Mouse (Mus musculus) CH12.LX (cell line): ENCODE measurements around the gene Mgrn1. TPM values are rescaled to one million over a fixed set of nuclear protein-coding genes. Genes with fewer than 3 reads are reported as not detected.

Source experiments
- DNase-seq: peaks from one replicate; pipeline ENCODE4 v3.0.0-alpha.2; 2013; ENCODE audit errors: extremely low read depth
- H3K27ac ChIP-seq: 2 replicates; pipeline ENCODE4 v1.5.1; 2012; ENCODE audit warnings: low read depth, mild to moderate bottlenecking, control low read depth, moderate library complexity; ENCODE audit not compliant: insufficient read depth
- H3K27me3 ChIP-seq: replicated peaks from 2 replicates; pipeline ENCODE3; 2012; ENCODE audit warnings: inconsistent platforms
- H3K36me3 ChIP-seq, 2 experiments: replicated peaks in 1 of 2; 2 replicates each; pipeline versions ENCODE3 to v1.6.1; 2012; ENCODE audit warnings: inconsistent platforms in 1 of 2, low read length in 1 of 2, mild to moderate bottlenecking in 1 of 2, mixed read lengths in 1 of 2, moderate library complexity in 1 of 2; ENCODE audit not compliant: control insufficient read depth in 1 of 2, insufficient read depth in 1 of 2
- H3K4me1 ChIP-seq, 2 experiments: 2 replicates each; pipeline ENCODE4 v1.6.1; 2012; ENCODE audit warnings: inconsistent platforms in 1 of 2, moderate library complexity in 1 of 2; ENCODE audit not compliant: insufficient read depth in 2 of 2, control insufficient read depth in 1 of 2
- H3K4me2 ChIP-seq: 2 replicates; pipeline ENCODE4 v1.6.1; 2012; ENCODE audit warnings: low read depth, mild to moderate bottlenecking, control low read depth; ENCODE audit not compliant: poor library complexity, insufficient read depth, severe bottlenecking
- H3K4me3 ChIP-seq, 3 experiments: fragments of 150-350 bp in 1 of 3; sonication (generic) in 1 of 3; replicated peaks in 1 of 3; 2 replicates each; pipeline versions ENCODE3 to v1.5.1; 2011 to 2012; ENCODE audit warnings: low read depth in 2 of 3, low read length in 2 of 3, mild to moderate bottlenecking in 2 of 3, moderate library complexity in 2 of 3, control low read depth in 1 of 3, improper control_type of control experiment in 1 of 3, inconsistent platforms in 1 of 3, mixed read lengths in 1 of 3; ENCODE audit not compliant: poor library complexity in 1 of 3
- H3K79me2 ChIP-seq: replicated peaks from 2 replicates; pipeline ENCODE4 v1.6.1; 2012; ENCODE audit warnings: mild to moderate bottlenecking, moderate library complexity; ENCODE audit not compliant: control insufficient read depth, poor library complexity, insufficient read depth, severe bottlenecking; ENCODE audit errors: extremely low read depth
- H3K9ac ChIP-seq: 2 replicates; pipeline ENCODE4 v1.6.1; 2012; ENCODE audit warnings: low read depth, mild to moderate bottlenecking, control low read depth, moderate library complexity; ENCODE audit not compliant: insufficient read depth
- H3K9me3 ChIP-seq: replicated peaks from 2 replicates; pipeline ENCODE3; 2012; ENCODE audit warnings: low read length, inconsistent platforms, mixed read lengths
- BHLHE40 ChIP-seq: IDR thresholded peaks from 2 replicates; pipeline ENCODE4 v1.6.1; 2011; ENCODE audit warnings: mild to moderate bottlenecking, low read depth, low read length, improper control_type of control experiment
- ELF1 ChIP-seq: IDR thresholded peaks from 2 replicates; pipeline ENCODE4 v1.6.1; 2014; ENCODE audit warnings: low read depth, mild to moderate bottlenecking, inconsistent platforms, low read length, improper control_type of control experiment
- EP300 ChIP-seq: IDR thresholded peaks from 2 replicates; pipeline ENCODE4 v1.6.1; 2011; ENCODE audit warnings: low read length, improper control_type of control experiment
- KAT2A ChIP-seq: IDR thresholded peaks from 2 replicates; pipeline ENCODE4 v1.6.1; 2012; ENCODE audit warnings: low read length, improper control_type of control experiment, inconsistent platforms; ENCODE audit not compliant: insufficient replicate concordance
- MAFK ChIP-seq: IDR thresholded peaks from 2 replicates; pipeline ENCODE4 v1.6.1; 2011; ENCODE audit warnings: low read length, improper control_type of control experiment; ENCODE audit not compliant: insufficient replicate concordance
- MXI1 ChIP-seq: IDR thresholded peaks from 2 replicates; pipeline ENCODE4 v1.6.1; 2011; ENCODE audit warnings: mild to moderate bottlenecking, low read depth, low read length, improper control_type of control experiment
- MYC ChIP-seq: IDR thresholded peaks from 2 replicates; pipeline ENCODE4 v1.6.1; 2011; ENCODE audit warnings: low read depth, mild to moderate bottlenecking, improper control_type of control experiment, low read length
- NRF1 ChIP-seq: IDR thresholded peaks from 2 replicates; pipeline ENCODE4 v1.6.1; 2014; ENCODE audit warnings: low read depth, mild to moderate bottlenecking, inconsistent platforms, low read length, improper control_type of control experiment, moderate library complexity
- POLR2A ChIP-seq: IDR thresholded peaks from 2 replicates; pipeline ENCODE4 v1.6.1; 2011; ENCODE audit warnings: low read depth, mild to moderate bottlenecking, improper control_type of control experiment, low read length
- POLR2AphosphoS2 ChIP-seq: IDR thresholded peaks from 2 replicates; pipeline ENCODE4 v1.6.1; 2011; ENCODE audit warnings: low read depth, low read length, improper control_type of control experiment
- RAD21 ChIP-seq: IDR thresholded peaks from 2 replicates; pipeline ENCODE4 v1.6.1; 2011; ENCODE audit warnings: low read depth, mild to moderate bottlenecking, low read length, improper control_type of control experiment, moderate library complexity
- RCOR1 ChIP-seq: conservative IDR thresholded peaks from 2 replicates; pipeline ENCODE4 v1.6.1; 2012; ENCODE audit warnings: low read depth, mild to moderate bottlenecking, inconsistent platforms, low read length, improper control_type of control experiment
- TCF12 ChIP-seq: IDR thresholded peaks from 2 replicates; pipeline ENCODE4 v1.6.1; 2014; ENCODE audit warnings: low read depth, mild to moderate bottlenecking, inconsistent platforms, low read length, improper control_type of control experiment
- UBTF ChIP-seq: IDR thresholded peaks from 2 replicates; pipeline ENCODE4 v1.6.1; 2012; ENCODE audit warnings: low read depth, mild to moderate bottlenecking, inconsistent platforms, low read length, improper control_type of control experiment, moderate library complexity
- ZC3H11A ChIP-seq: IDR thresholded peaks from 2 replicates; pipeline ENCODE4 v1.6.1; 2012; ENCODE audit warnings: low read depth, mild to moderate bottlenecking, inconsistent platforms, low read length, improper control_type of control experiment
- ZKSCAN1 ChIP-seq: IDR thresholded peaks from 2 replicates; pipeline ENCODE4 v1.6.1; 2012; ENCODE audit warnings: low read depth, inconsistent platforms, low read length, improper control_type of control experiment, borderline replicate concordance
- ZMIZ1 ChIP-seq: IDR thresholded peaks from 2 replicates; pipeline ENCODE4 v1.6.1; 2012; ENCODE audit warnings: low read depth, mild to moderate bottlenecking, inconsistent platforms, low read length, improper control_type of control experiment
- dilution Hi-C: fragments of 300-500 bp; cut with MboI; formaldehyde crosslinking; loops from 2 replicates; pipeline ENCODE4 v1.14.3; 2020; ENCODE audit warnings: low sequenced_read_pairs; ENCODE audit not compliant: extremely low pct_unique_long_range_greater_than_20kb, extremely low pct_ligation_motif_present
- in situ Hi-C: fragments of 300-500 bp; cut with MboI; formaldehyde crosslinking; loops from 3 replicates; pipeline ENCODE4 v1.14.3; 2019; ENCODE audit warnings: low sequenced_read_pairs, low pct_ligation_motif_present, low pct_unique_long_range_greater_than_20kb, mixed read lengths
- polyA plus RNA-seq: library from polyadenylated mRNA; unstranded; fragments of >175 nt; gene quantifications from 2 replicates; pipeline ENCODE4 v1.2.1, GENCODE M21; 2012; ENCODE audit warnings: low read depth; ENCODE audit not compliant: insufficient read length
- total RNA-seq, 2 experiments: library from RNA; depleted of rRNA; stranded (reverse); fragments of 300-350 nt in 1 of 2; fragments of >200 nt in 1 of 2; gene quantifications; 2 replicates each; pipeline ENCODE4 v1.2.3; 2012 to 2014

Gene Mgrn1
- total and polyA plus RNA-seq, 3 experiments = 11.7 to 16.9 (median 12.9) TPM

- no peak for TF ChIP-seq ZMIZ1
- no peak for TF ChIP-seq POLR2A
- peak; percentile 82 for TF ChIP-seq MYC
- no peak for TF ChIP-seq ZKSCAN1
- peak; percentile 78 for TF ChIP-seq TCF12
- no peak for TF ChIP-seq UBTF
- TF ChIP-seq EP300 = peak; percentile 100
- TF ChIP-seq, all 38 proteins: peak for 21
Measured at GRCm38 (mm10) chr16:4847041-4847440, 39.0 kb upstream of the Mgrn1 start (continued).

DNA sequence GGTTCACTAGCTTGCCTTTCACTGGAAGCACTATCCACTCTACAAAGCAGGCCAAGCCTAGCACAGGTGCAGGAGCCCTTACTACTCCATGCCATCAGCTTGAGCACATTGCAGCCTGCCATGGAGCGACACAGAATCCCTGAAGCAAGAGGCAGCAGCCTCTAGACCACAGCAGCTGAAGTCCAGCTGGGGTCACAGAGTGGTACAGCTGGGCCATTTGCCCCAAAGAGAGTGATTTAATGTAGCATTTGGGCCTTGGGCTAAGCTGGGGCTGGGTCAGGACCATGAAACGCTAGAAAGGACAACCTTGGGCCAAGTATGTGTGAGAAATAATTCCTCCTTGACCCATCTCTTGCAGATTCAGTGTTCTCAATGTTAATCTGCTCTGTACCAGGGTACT, 38.0 kb upstream of the Mgrn1 start:
- dilution Hi-C loops = no loop called here
- H3K4me2 ChIP-seq = no peak overlapping the region
- TF ChIP-seq MXI1 (no peak), POLR2A (no peak), MYC (no peak), ZC3H11A (no peak), ELF1 (no peak)
- TF ChIP-seq, all 38 proteins: peak for 0

DNA sequence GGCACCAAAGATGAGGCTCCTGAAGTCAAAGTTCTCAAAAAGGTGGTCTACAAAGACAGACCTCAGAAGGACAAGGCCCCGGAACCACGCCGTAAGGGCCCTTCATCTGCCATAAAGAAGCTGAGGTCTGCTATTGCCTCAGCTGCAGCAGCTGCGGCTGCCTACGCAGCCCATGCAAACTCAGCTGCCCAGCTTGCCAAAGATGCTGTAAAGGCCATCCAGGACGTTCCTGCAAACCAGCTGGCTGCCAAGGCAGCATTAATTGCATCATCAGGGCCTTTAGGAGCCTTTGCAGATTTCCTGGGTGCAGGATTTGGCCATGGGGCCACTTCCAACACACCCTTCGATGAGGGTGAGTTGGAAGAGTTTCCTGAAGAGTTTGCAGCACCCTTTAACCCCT, 35.7 kb upstream of the Mgrn1 start:
- DNase-seq = no peak
- H3K4me1 ChIP-seq = peaks cover 13 to 23% of the 10 kb centered on the region in 2 experiments
- H3K4me3 ChIP-seq = no peak overlapping the region
- no peaks in the 10 kb centered on the region for H3K36me3 ChIP-seq
- H3K9ac ChIP-seq = no peak overlapping the region
- no peak overlapping the region for H3K27ac ChIP-seq
- H3K27me3 ChIP-seq = no peaks in the 10 kb centered on the region
- in situ Hi-C loops (loop anchor here (25.0 kb wide), 1 partner anchor 88 kb away; no protein-coding TSS in a partner anchor), dilution Hi-C loops (no loop called here)
- no peak overlapping the region for H3K4me2 ChIP-seq
- no peaks in the 10 kb centered on the region for H3K79me2 ChIP-seq
- no peak for TF ChIP-seq MYC
- no peak for TF ChIP-seq RAD21
- no peak for TF ChIP-seq KAT2A
- TF ChIP-seq UBTF = no peak
- TF ChIP-seq RCOR1 = no peak
- TF ChIP-seq BHLHE40 = no peak
- TF ChIP-seq MAFK = no peak
- no peak for TF ChIP-seq NRF1
- TF ChIP-seq POLR2AphosphoS2 = no peak
- H3K9me3 ChIP-seq = no peaks in the 10 kb centered on the region

More for the DNA sequence above, 38.0 kb upstream of the Mgrn1 start:
- DNase-seq = no peak
- H3K4me3 ChIP-seq = no peak overlapping the region
- H3K4me1 ChIP-seq = peaks cover 13 to 23% of the 10 kb centered on the region in 2 experiments
- in situ Hi-C loops = no loop called here
- H3K9me3 ChIP-seq = no peaks in the 10 kb centered on the region
- H3K27ac ChIP-seq = no peak overlapping the region
- H3K9ac ChIP-seq = no peak overlapping the region
- H3K79me2 ChIP-seq = no peaks in the 10 kb centered on the region
- no peaks in the 10 kb centered on the region for H3K36me3 ChIP-seq
- H3K27me3 ChIP-seq = no peaks in the 10 kb centered on the region
